Mouse (Mus musculus) ES-Bruce4 (cell line): Measurements from ENCODE around the gene Zfp382. TPM values are rescaled to one million over a fixed set of nuclear protein-coding genes. Genes with fewer than 3 reads are reported as not detected.

Source experiments
- H3K27ac ChIP-seq: 2 replicates; pipeline ENCODE4 v1.5.1; 2012; ENCODE audit warnings: low read length, inconsistent platforms; ENCODE audit not compliant: insufficient read depth
- H3K27me3 ChIP-seq: 2 replicates; pipeline ENCODE4 v1.6.1; 2012; ENCODE audit warnings: mild to moderate bottlenecking, low read length, inconsistent platforms; ENCODE audit not compliant: control insufficient read depth, poor library complexity, insufficient read depth, severe bottlenecking
- H3K36me3 ChIP-seq: 2 replicates; pipeline ENCODE4 v1.6.1; 2012; ENCODE audit warnings: inconsistent platforms, mild to moderate bottlenecking, low read length, moderate library complexity; ENCODE audit not compliant: control insufficient read depth, poor library complexity, insufficient read depth, severe bottlenecking
- H3K4me1 ChIP-seq: one replicate; pipeline ENCODE4 v1.8.1; 2011; ENCODE audit warnings: low read length; ENCODE audit not compliant: control insufficient read depth, insufficient read depth
- H3K4me3 ChIP-seq: 2 replicates; pipeline ENCODE4 v1.5.1; 2011; ENCODE audit warnings: low read depth, mild to moderate bottlenecking, low read length
- H3K9ac ChIP-seq: 2 replicates; pipeline ENCODE4 v1.6.1; 2012; ENCODE audit warnings: low read depth, mild to moderate bottlenecking, inconsistent platforms; ENCODE audit not compliant: poor library complexity, severe bottlenecking
- H3K9me3 ChIP-seq: replicated peaks from 2 replicates; pipeline ENCODE4 v1.6.1; 2012; ENCODE audit warnings: mild to moderate bottlenecking, low read length, inconsistent platforms; ENCODE audit not compliant: control insufficient read depth, poor library complexity, insufficient read depth, severe bottlenecking
- CTCF ChIP-seq: IDR thresholded peaks from one replicate; pipeline ENCODE4 v1.8.1; 2011; ENCODE audit warnings: low read depth, low read length
- EP300 ChIP-seq: IDR thresholded peaks from 2 replicates; pipeline ENCODE4 v1.6.1; 2011; ENCODE audit warnings: low read depth, low read length; ENCODE audit not compliant: insufficient read depth
- POLR2A ChIP-seq: IDR thresholded peaks from one replicate; pipeline ENCODE4 v1.8.1; 2011; ENCODE audit warnings: low read length; ENCODE audit not compliant: insufficient read depth
- polyA plus RNA-seq: library from polyadenylated mRNA; stranded (reverse); fragments of >200 nt; gene quantifications from 2 replicates; pipeline ENCODE4 v1.2.4, GENCODE M21; 2011; ENCODE audit warnings: low read depth; ENCODE audit not compliant: missing spikeins, insufficient read depth, insufficient read length

The Zfp382 gene
- 6.1 and 9.0 TPM in 2 replicates for polyA plus RNA-seq

DNA sequence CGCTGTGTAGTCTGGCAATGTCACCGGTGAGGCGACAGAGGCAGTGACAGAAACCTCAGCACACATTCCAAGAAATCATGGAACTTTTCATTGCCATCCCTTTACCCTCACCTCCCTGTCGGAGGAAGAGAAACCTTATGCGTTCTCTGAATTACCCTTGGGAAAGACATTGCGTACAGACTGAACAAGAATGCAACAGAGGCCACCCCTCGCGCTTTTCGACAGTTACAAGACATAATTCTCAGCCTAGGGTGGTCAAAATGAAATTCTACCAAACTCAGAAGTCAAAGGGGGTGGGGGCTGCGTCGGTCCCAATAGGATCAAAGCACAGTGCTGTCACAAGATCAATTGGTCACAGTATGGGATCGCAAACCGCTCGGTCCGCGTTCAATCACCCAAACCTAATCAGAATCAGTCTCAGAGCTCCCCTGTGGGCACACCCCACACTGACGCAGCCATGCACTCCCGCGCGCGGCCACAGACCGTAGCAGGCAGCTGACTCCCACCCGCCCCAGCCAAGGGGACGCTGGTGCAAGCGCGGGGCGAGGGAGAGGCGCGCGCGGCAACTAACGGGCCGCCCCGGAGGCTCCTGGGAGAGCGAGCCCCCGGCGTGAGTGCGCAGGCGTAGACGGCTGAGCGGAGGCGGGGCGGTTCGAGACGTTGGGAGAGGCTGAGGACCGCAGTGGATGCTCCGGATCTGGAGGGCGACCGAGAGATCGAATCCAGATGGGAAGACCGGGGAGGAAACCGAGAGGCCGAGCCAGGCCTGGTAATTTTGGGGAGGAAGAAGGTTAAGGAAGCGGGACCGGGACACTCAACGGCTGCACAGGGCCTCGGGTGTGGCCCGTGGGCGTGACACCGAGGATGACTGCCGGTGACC, at the start of gene Zfp382:
Zfp382 (plus strand) TSS at position 635 of the 880 bp plus-strand sequence.
- peak; percentile 42 for TF ChIP-seq POLR2A
- no peak for TF ChIP-seq EP300
- TF ChIP-seq CTCF: no peak
- 0 out of 2 replicates have a peak within 1 kb of the TSS, but pooled peaks have one; percentile 29 for H3K27ac ChIP-seq
- H3K9me3 ChIP-seq: peaks cover 14% of the 10 kb centered on the region
- H3K4me1 ChIP-seq: no peaks in the 10 kb centered on the region
- peak within 1 kb of the TSS; percentile 68 for H3K9ac ChIP-seq
- no peaks in the 10 kb centered on the region for H3K27me3 ChIP-seq
- peak within 1 kb of the TSS; percentile 97 for H3K4me3 ChIP-seq
- H3K36me3 ChIP-seq: no peaks in the 10 kb centered on the region

DNA sequence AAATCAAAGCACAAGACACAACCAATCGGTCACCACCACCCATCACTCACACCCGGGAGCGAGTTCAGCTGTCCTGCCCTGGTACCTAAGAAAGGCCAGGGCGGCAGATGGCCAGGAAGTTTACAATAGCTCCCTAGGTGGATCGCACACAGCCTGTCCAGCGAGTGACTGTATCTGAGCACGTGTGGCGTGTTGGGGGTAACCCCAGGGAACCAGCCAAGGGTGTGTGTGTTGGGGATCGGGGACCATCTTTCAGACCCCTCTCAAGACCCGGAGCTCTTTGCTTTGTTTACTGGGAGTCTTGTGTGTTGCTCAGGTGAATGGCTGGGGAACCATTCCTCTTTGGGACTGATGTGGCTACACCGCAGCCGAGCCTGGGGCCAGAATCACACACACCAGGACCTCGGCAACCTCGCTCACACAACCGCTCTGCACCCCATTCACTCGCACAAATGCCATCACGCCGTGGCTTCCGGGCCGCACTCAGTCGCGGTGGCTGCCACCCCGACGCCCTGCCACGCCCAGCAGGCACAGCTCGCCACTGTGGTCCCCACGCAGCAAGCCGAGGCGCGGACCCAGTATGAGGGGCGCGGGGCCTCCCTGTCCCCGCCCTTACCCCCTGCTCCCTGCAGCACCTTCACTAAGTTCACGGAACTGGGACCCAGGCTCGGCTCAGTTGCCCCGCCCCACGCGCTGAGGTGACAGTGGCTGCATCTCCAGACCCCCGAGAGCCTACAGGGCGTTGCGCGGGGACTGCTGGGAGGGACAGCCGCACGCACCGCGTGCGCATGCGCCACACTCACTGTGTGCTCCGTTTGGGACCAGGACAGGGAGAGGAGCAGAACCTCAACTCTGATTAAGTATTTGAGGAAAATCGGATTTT, 49.4 kb upstream of the Zfp382 start, which contains the start of gene Zfp82:
Zfp82 (minus strand) TSS at position 755 of the 883 bp plus-strand sequence.
- Histone ChIP-seq H3K27ac (peak within 1 kb of the TSS; percentile 16), H3K4me3 (peak within 1 kb of the TSS; percentile 86), H3K27me3 (no peaks in the 10 kb centered on the region), H3K36me3 (peaks cover 1% of the 10 kb centered on the region), H3K4me1 (no peaks in the 10 kb centered on the region), H3K9ac (peak within 1 kb of the TSS; percentile 41), H3K9me3 (no peaks in the 10 kb centered on the region)
- peak; percentile 86 for TF ChIP-seq POLR2A
- TF ChIP-seq CTCF: no peak
- TF ChIP-seq EP300: no peak

DNA sequence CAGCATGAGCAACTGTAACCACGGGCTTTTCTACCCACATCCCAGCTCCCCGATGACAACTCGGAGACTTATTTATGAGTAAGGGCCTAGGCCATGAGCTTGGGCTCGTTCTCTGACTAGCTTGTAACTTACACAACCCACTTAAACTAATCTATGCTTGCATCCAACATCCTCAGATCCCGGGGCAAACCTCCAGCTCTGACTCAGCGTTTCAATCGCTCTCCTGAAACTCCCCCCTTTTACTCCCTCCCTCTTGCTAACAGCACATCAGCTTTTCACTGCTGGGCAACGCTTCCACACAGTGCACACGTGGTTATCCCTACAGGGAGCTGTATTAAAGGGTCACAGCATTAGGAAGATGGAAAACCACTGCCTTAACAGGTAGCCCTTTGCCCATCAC, 35.2 kb upstream of the Zfp382 start:
- Histone ChIP-seq H3K4me3 (no peak overlapping the region), H3K27ac (0 out of 2 replicates have a peak overlapping the region, but pooled peaks have one; percentile 13), H3K9ac (no peak overlapping the region), H3K4me1 (peaks cover 3% of the 10 kb centered on the region), H3K9me3 (no peaks in the 10 kb centered on the region), H3K36me3 (peaks cover 26% of the 10 kb centered on the region), H3K27me3 (no peaks in the 10 kb centered on the region)
- no peak for TF ChIP-seq POLR2A
- TF ChIP-seq CTCF: no peak
- no peak for TF ChIP-seq EP300

- Histone ChIP-seq H3K27ac (no peak overlapping the region), H3K4me3 (peak overlapping the region; percentile 68), H3K9me3 (no peaks in the 10 kb centered on the region), H3K9ac (peak overlapping the region; percentile 38), H3K36me3 (peaks cover 21% of the 10 kb centered on the region), H3K27me3 (no peaks in the 10 kb centered on the region), H3K4me1 (peaks cover 3% of the 10 kb centered on the region)
- no peak for TF ChIP-seq POLR2A
- no peak for TF ChIP-seq CTCF
- TF ChIP-seq EP300: no peak
Measured at GRCm38 (mm10) chr7:30089405-30089804, 32.3 kb upstream of the Zfp382 start.

DNA sequence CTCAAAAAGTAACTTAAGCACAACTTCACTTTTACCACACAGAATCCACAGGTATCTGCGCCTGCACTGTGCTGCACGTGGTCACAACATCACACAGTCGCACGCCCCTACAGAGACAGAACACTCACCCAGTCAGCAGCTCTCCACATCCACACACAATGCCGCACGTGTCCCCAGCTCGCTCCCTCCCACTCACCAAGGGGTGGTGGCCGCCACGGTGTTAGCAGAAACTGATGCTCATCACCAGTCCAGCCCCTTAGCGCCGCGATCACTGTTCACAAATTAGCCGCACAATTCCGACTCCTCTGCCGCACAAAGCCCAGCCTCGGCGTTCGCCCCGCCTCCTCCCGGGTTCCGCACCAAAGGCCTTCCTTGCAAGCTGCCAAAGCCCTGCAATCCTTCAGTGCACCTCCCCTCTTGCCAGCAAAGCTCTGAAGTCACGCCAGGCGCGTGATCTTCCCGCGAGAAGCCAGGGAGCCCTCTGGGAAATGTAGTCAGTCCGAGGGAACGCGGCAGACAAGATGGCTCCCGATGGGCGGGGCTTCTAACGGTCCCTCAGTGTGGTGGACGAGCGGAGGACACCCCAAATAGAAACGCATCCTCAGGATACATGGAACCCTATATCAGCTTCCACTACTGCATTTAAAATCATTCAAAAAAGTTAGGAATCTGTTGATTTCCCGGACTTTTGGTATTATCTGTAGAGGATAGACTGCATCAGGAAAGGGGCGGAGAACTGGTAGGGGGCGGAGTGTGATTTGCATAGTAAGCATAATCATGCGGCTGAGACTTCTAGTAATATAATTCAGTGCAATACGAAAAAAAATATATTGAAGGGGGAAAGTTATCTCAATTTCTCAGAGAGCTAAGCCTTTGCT, 31.4 kb upstream of the Zfp382 start, which contains the start of the genes Gm26920 and Zfp566:
Gm26920 (minus strand) TSS at position 319 of the 878 bp plus-strand sequence.
Zfp566 (minus strand) TSS at position 436 of the 878 bp plus-strand sequence.
- TF ChIP-seq EP300: no peak
- peak within 1 kb of the TSS; percentile 48 for H3K9ac ChIP-seq
- no peaks in the 10 kb centered on the region for H3K9me3 ChIP-seq
- H3K36me3 ChIP-seq: peaks cover 12% of the 10 kb centered on the region
- H3K27me3 ChIP-seq: no peaks in the 10 kb centered on the region
- H3K4me1 ChIP-seq: peaks cover 3% of the 10 kb centered on the region
- H3K4me3 ChIP-seq: peak within 1 kb of the TSS; percentile 85
- peak within 1 kb of the TSS; percentile 93 for H3K27ac ChIP-seq
